Mouse (Mus musculus): Measurements from ENCODE around the gene Tspan17.

Tspan17 gene

GRCm38 (mm10) chr13:54788740-54789560 lies at the start of gene Tspan17:
Gene Tspan17 (plus strand): TSS chr13:54789377.
- peak; percentile 91 for DNase-seq (ENCODE audit: low spot score)

GRCm38 (mm10) chr13:54746110-54746509 lies 43.1 kb upstream of the Tspan17 start:
- DNase-seq (ENCODE audit: low spot score) = no peak

GRCm38 (mm10) chr13:54746896-54747295 lies 42.3 kb upstream of the Tspan17 start:
- no peak for DNase-seq (ENCODE audit: low spot score)

GRCm38 (mm10) chr13:54748190-54748589 lies 41.0 kb upstream of the Tspan17 start:
- no peak for DNase-seq (ENCODE audit: low spot score)

GRCm38 (mm10) chr13:54748721-54749060 lies 40.5 kb upstream of the Tspan17 start:
- DNase-seq (ENCODE audit: low spot score) = no peak

GRCm38 (mm10) chr13:54749061-54749863 lies 39.9 kb upstream of the Tspan17 start:
- DNase-seq (ENCODE audit: low spot score) = peak; percentile 16

GRCm38 (mm10) chr13:54749864-54750411 lies 39.2 kb upstream of the Tspan17 start, which contains the start of gene Gprin1:
Gene Gprin1 (minus strand): TSS chr13:54749874.
- DNase-seq (ENCODE audit: low spot score) = no peak

- DNase-seq (ENCODE audit: low spot score) = peak; percentile 45
Measured at GRCm38 (mm10) chr13:54750699-54751098, 38.5 kb upstream of the Tspan17 start.

GRCm38 (mm10) chr13:54752656-54753055 lies 36.5 kb upstream of the Tspan17 start:
- DNase-seq (ENCODE audit: low spot score) = no peak

- DNase-seq (ENCODE audit: low spot score) = no peak
Measured at GRCm38 (mm10) chr13:54753733-54754132, 35.4 kb upstream of the Tspan17 start.

GRCm38 (mm10) chr13:54754169-54755080 lies 34.8 kb upstream of the Tspan17 start:
- DNase-seq (ENCODE audit: low spot score) = no peak

- no peak for DNase-seq (ENCODE audit: low spot score)
Measured at GRCm38 (mm10) chr13:54755201-54755830, 33.9 kb upstream of the Tspan17 start.

- no peak for DNase-seq (ENCODE audit: low spot score)
Measured at GRCm38 (mm10) chr13:54756156-54756712, 32.9 kb upstream of the Tspan17 start.

GRCm38 (mm10) chr13:54757093-54757830 lies 31.9 kb upstream of the Tspan17 start:
- no peak for DNase-seq (ENCODE audit: low spot score)

GRCm38 (mm10) chr13:54758045-54758755 lies 31.0 kb upstream of the Tspan17 start:
- peak; percentile 64 for DNase-seq (ENCODE audit: low spot score)

- no peak for DNase-seq (ENCODE audit: low spot score)
Measured at GRCm38 (mm10) chr13:54758756-54759470, 30.3 kb upstream of the Tspan17 start.

GRCm38 (mm10) chr13:54759496-54759895 lies 29.7 kb upstream of the Tspan17 start:
- no peak for DNase-seq (ENCODE audit: low spot score)

- DNase-seq (ENCODE audit: low spot score) = no peak
Measured at GRCm38 (mm10) chr13:54760164-54760795, 28.9 kb upstream of the Tspan17 start.
